Mouse (Mus musculus) heart, adult 2 months (tissue): ENCODE data around the gene Tpsg1.

Experiments
- EP300 ChIP-seq: fragments of 200-500 bp; IDR thresholded peaks from 2 replicates; pipeline ENCODE4 v1.6.1; 2011; ENCODE audit warnings: low read depth, low read length, control low read depth; ENCODE audit not compliant: insufficient read depth
- POLR2A ChIP-seq: fragments of 200-500 bp; IDR thresholded peaks from 2 replicates; pipeline ENCODE4 v1.6.1; 2011; ENCODE audit warnings: mild to moderate bottlenecking, low read depth, low read length, control low read depth; ENCODE audit not compliant: insufficient read depth

DNA sequence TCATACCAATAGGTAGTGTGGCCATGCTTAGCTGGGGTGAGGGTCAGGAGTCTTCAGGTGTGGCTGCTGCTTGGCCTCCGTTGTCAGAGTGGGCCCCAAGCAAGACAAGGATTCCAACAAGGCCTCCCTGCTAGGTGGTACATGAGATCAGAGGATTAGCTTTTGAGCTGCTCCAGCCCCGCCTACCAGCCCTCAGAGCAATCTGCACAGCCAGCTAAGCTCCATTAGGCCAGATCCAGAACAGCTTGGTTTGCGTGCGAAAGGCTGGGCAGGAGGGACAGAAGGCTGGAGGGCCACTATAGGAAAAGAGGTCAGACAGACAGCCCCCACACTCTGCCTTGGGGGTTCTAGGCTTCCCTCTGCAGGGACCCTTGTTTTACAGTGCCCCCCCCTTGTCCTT lies 32.4 kb downstream of the Tpsg1 start:
- no peak for TF ChIP-seq POLR2A
- TF ChIP-seq EP300, result no peak
